25 mouse cellular contexts compared by ENCODE assay signal in the genomic region with DNA sequence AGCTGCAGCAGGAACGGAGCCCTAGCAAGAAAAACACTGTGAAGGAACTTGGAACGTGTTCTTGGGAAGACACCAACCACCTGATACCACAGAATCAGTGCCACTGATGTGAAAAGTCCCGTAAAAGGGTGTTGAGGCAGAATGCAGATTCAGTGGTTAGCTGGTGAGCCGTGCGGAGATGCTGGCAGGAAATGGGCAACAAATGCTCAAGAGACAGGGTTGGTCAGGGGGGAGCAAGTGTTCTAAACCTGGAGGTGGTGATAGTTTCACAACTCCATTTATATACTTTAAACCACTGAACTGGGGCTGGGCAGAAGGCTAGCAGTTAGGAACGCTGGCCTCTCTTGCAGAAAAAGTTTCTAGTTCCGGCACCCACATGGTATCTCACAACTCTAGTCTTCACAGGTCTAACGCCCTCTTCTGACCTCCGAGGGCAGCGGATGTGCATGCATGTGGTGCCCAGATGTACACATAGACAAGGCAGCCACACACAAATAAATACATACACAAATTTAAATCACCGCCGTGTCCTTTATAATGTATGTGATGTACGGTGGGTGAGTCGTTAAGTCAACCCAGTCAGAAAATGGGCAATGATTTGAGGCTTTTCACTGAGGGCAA. TPM values are rescaled to one million over a fixed set of nuclear protein-coding genes. Genes with fewer than 3 reads are reported as not detected.
DNase-seq lines count a peak whose midpoint lies in the region; ATAC-seq and TF ChIP-seq lines count a peak whose summit lies in the region.
"Had no signal": no experiment of that assay in that cellular context is flagged by ENCODE, and none has a peak within 500 bp of the region (broad histone marks: within the 10 kb centered on the region; RNA-seq: fewer than 3 reads in every experiment).

No protein-coding gene starts in this region.

- no peak for TF ChIP-seq CTCF in layer of hippocampus, adult 2 months (conservative IDR thresholded peaks at IDR 0.05)

- H3K27ac ChIP-seq in layer of hippocampus, adult 2 months, result no peak overlapping the region
- H3K27ac ChIP-seq in forebrain, embryonic 13.5 days, result no peak overlapping the region
- H3K27ac ChIP-seq: embryonic facial prominence, embryonic 13.5 days; forebrain, embryonic 10.5 days; limb, embryonic 10.5 days; liver, embryonic 14.5 days; macrophage; neural tube, embryonic 15.5 days; stomach, postnatal 0 days had no signal

- no peak overlapping the region for H3K4me3 ChIP-seq in layer of hippocampus, adult 2 months
- no peak overlapping the region for H3K4me3 ChIP-seq in forebrain, embryonic 13.5 days
- H3K4me3 ChIP-seq: embryonic facial prominence, embryonic 13.5 days; forebrain, embryonic 10.5 days; limb, embryonic 10.5 days; neural tube, embryonic 15.5 days had no signal

- H3K27me3 ChIP-seq in forebrain, embryonic 13.5 days, result no peaks in the 10 kb centered on the region
- H3K27me3 ChIP-seq: embryonic facial prominence, embryonic 13.5 days; neural tube, embryonic 15.5 days; Patski had no signal

- no peaks in the 10 kb centered on the region for H3K9me3 ChIP-seq in forebrain, embryonic 13.5 days (replicated peaks)
- H3K9me3 ChIP-seq: embryonic facial prominence, embryonic 13.5 days; limb, embryonic 10.5 days; neural tube, embryonic 15.5 days had no signal

- no peak overlapping the region for H3K9ac ChIP-seq in forebrain, embryonic 13.5 days
- H3K9ac ChIP-seq: embryonic facial prominence, embryonic 13.5 days; liver, embryonic 14.5 days; neural tube, embryonic 15.5 days had no signal

- ATAC-seq in inflammation-experienced regulatory T-cells, adult 6 months, result peak; percentile 88
- ATAC-seq in forebrain, embryonic 13.5 days, result no peak
- ATAC-seq: hindbrain, embryonic 16.5 days; midbrain, embryonic 16.5 days; Patski had no signal

- DNase-seq in layer of hippocampus, postnatal 10 days (ENCODE audit: low spot score in 2 of 2), result peak; percentile 17 to 21
- no peak for DNase-seq in layer of hippocampus, adult 2 months (ENCODE audit: low spot score in 2 of 2)
- DNase-seq in CD4-positive, CD25-positive, alpha-beta regulatory T cell, adult 2 months (ENCODE audit: low read depth, low spot score), result peak; percentile 61
- peak; percentile 57 to 75 for DNase-seq in spleen, adult 18-20 months
- no peak for DNase-seq in urinary bladder, postnatal 36 days (ENCODE audit: low spot score in 2 of 2)
- no peak for DNase-seq in cerebellum, adult 11 months
- DNase-seq: adrenal gland, adult 8-10 months; cerebellum, postnatal 36 days had no signal

- H3K4me1 ChIP-seq in forebrain, embryonic 13.5 days, result no peaks in the 10 kb centered on the region
- H3K4me1 ChIP-seq: embryonic facial prominence, embryonic 13.5 days; neural tube, embryonic 15.5 days had no signal

- H3K4me2 ChIP-seq in forebrain, embryonic 13.5 days, result no peak overlapping the region
- H3K4me2 ChIP-seq: embryonic facial prominence, embryonic 13.5 days; neural tube, embryonic 15.5 days had no signal

- no peaks in the 10 kb centered on the region for H3K36me3 ChIP-seq in forebrain, embryonic 13.5 days (ENCODE audit: poor library complexity, severe bottlenecking)
- H3K36me3 ChIP-seq: embryonic facial prominence, embryonic 13.5 days; forebrain, embryonic 10.5 days; limb, embryonic 10.5 days; neural tube, embryonic 15.5 days had no signal

- WGBS in forebrain, embryonic 13.5 days, result 86% methylated on average over 14 of the region's 14 CpGs

RNA-seq across cellular contexts. Expression of gene Cd22, which starts 7.5 kb away (rescaled TPM):
- total RNA-seq in layer of hippocampus, postnatal 10 days (2021), result not detected
- total RNA-seq in layer of hippocampus, adult 2 months (2021), result not detected
- 10 to 100 TPM; 10.5 to 17.5 (median 12.3) TPM for polyA plus RNA-seq in inflammation-experienced regulatory T-cells, adult 6 months (2017; shearing (Covaris generic))
- not detected in 2 replicates for polyA plus RNA-seq in forebrain, embryonic 13.5 days (2015; fragmentation: Nextera tagmentation; extraction: Ambion mirVana)
- total RNA-seq: layer of hippocampus, postnatal 25 days had no signal
- polyA plus RNA-seq: embryonic facial prominence, embryonic 13.5 days; forebrain, embryonic 10.5 days; hindbrain, embryonic 16.5 days; limb, embryonic 10.5 days; midbrain, embryonic 16.5 days; Patski had no signal

RNA-seq across cellular contexts. Expression of gene Ffar1, which starts 26.3 kb away (rescaled TPM):
- not detected for total RNA-seq in layer of hippocampus, postnatal 10 days (2021)
- not detected for total RNA-seq in layer of hippocampus, adult 2 months (2021)
- polyA plus RNA-seq in inflammation-experienced regulatory T-cells, adult 6 months (2017; shearing (Covaris generic)), result under 1 TPM in 2 of 3 experiments, not detected in 1; 0.17 to 0.20 TPM
- not detected in 2 replicates for polyA plus RNA-seq in forebrain, embryonic 13.5 days (2015; fragmentation: Nextera tagmentation; extraction: Ambion mirVana)
- total RNA-seq: adrenal gland, adult 8-10 months; layer of hippocampus, postnatal 25 days had no signal
- polyA plus RNA-seq: embryonic facial prominence, embryonic 13.5 days; forebrain, embryonic 10.5 days; heart, postnatal 0 days; hindbrain, embryonic 16.5 days; kidney, embryonic 16.5 days; limb, embryonic 10.5 days; macrophage; midbrain, embryonic 16.5 days; neural tube, embryonic 15.5 days; Patski; urinary bladder, adult 2 months had no signal

RNA-seq across cellular contexts. Expression of gene Mag, which starts 27.0 kb away (rescaled TPM):
- 10 to 100 TPM; 25.3 to 30.7 TPM for total RNA-seq in layer of hippocampus, postnatal 10 days (2021)
- total RNA-seq in layer of hippocampus, adult 2 months (2021), result 100 to 1,000 TPM; 135 to 145 TPM
- not detected for polyA plus RNA-seq in inflammation-experienced regulatory T-cells, adult 6 months (2017; shearing (Covaris generic))
- polyA plus RNA-seq in forebrain, embryonic 13.5 days (2015; fragmentation: Nextera tagmentation; extraction: Ambion mirVana), result 0.58 and 0.64 TPM in 2 replicates
- polyA plus RNA-seq: limb, embryonic 10.5 days; Patski had no signal

RNA-seq across cellular contexts. Expression of gene Ffar3, which starts 31.7 kb away (rescaled TPM):
- not detected for total RNA-seq in layer of hippocampus, postnatal 10 days (2021)
- not detected for total RNA-seq in layer of hippocampus, adult 2 months (2021)
- polyA plus RNA-seq in inflammation-experienced regulatory T-cells, adult 6 months (2017; shearing (Covaris generic)), result under 1 TPM in 1 of 3 experiments, not detected in 2; 0.27 TPM
- not detected in 2 replicates for polyA plus RNA-seq in forebrain, embryonic 13.5 days (2015; fragmentation: Nextera tagmentation; extraction: Ambion mirVana)
- total RNA-seq: layer of hippocampus, postnatal 25 days had no signal
- polyA plus RNA-seq: embryonic facial prominence, embryonic 13.5 days; forebrain, embryonic 10.5 days; gonadal fat pad, adult 2 months; heart, postnatal 0 days; limb, embryonic 10.5 days; liver, embryonic 14.5 days; macrophage; midbrain, embryonic 16.5 days; neural tube, embryonic 15.5 days; Patski; urinary bladder, adult 2 months had no signal

RNA-seq across cellular contexts. Expression of gene Hamp2, which starts 36.8 kb away (rescaled TPM):
- not detected for total RNA-seq in layer of hippocampus, postnatal 10 days (2021)
- total RNA-seq in layer of hippocampus, adult 2 months (2021), result not detected
- polyA plus RNA-seq in inflammation-experienced regulatory T-cells, adult 6 months (2017; shearing (Covaris generic)), result not detected
- polyA plus RNA-seq in forebrain, embryonic 13.5 days (2015; fragmentation: Nextera tagmentation; extraction: Ambion mirVana), result not detected in 2 replicates
- total RNA-seq: layer of hippocampus, postnatal 25 days had no signal
- polyA plus RNA-seq: forebrain, embryonic 10.5 days; heart, postnatal 0 days; kidney, embryonic 16.5 days; limb, embryonic 10.5 days; liver, embryonic 14.5 days; macrophage; midbrain, embryonic 16.5 days; neural tube, embryonic 15.5 days; Patski; urinary bladder, adult 2 months had no signal

Comparison
In these comparisons a context has a peak if more than half of its experiments do, and no peak if none do; other contexts are left out.
1. DNase-seq: peak in layer of hippocampus, postnatal 10 days (2 of 2), CD4-positive, CD25-positive, alpha-beta regulatory T cell, adult 2 months (single experiment) and spleen, adult 18-20 months (2 of 2); none in layer of hippocampus, adult 2 months (0 of 2), urinary bladder, postnatal 36 days (0 of 2) and cerebellum, adult 11 months (single experiment).
2. RNA of gene Mag, which starts 27.0 kb away (total RNA-seq): 135 to 145 TPM in layer of hippocampus, adult 2 months; 25.3 to 30.7 TPM in layer of hippocampus, postnatal 10 days; every median in the first group is over 4 times any median in the second.